Mouse (Mus musculus) c-Kit-positive CD71-negative TER-119-negative erythroid progenitor cells, embryonic 14.5 days (primary cell): ENCODE measurements around the gene Olfr472.
"Not testable (repeated sequence)": the region's sequence is repeated elsewhere in the genome, so short reads cannot be mapped to it uniquely, and the experiment has no call there.

Source experiments
- DNase-seq: peaks from one replicate; pipeline ENCODE4 v3.0.0-alpha.2; 2013; ENCODE audit warnings: low read depth

Olfr472 gene

GRCm38 (mm10) chr7:107897602-107898001, at the start of gene Olfr472:
Gene Olfr472 (plus strand): TSS chr7:107897902.
- DNase-seq, result no peak

- DNase-seq, result no peak
Measured at GRCm38 (mm10) chr7:107930146-107930545, 32.4 kb downstream of the Olfr472 start, which contains the start of gene Olfr473. Gene Olfr473 (plus strand): TSS chr7:107930446.

- DNase-seq, result not testable (repeated sequence)
Measured at GRCm38 (mm10) chr7:107952539-107952938, 54.8 kb downstream of the Olfr472 start.

GRCm38 (mm10) chr7:107954343-107954742, 56.6 kb downstream of the Olfr472 start, which contains the start of gene Olfr474:
Gene Olfr474 (plus strand): TSS chr7:107954643.
- DNase-seq, result no peak
